Mouse (Mus musculus): ENCODE data around the gene Anks1.

The Anks1 gene

GRCm38 (mm10) chr17:28101902-28102319 is 192.8 kb downstream of the Anks1 start:
- DNase-seq: no peak

- no peak for DNase-seq
Measured at GRCm38 (mm10) chr17:28104416-28104815, 195.3 kb downstream of the Anks1 start.

- DNase-seq: no peak
Measured at GRCm38 (mm10) chr17:28106352-28106751, 197.2 kb downstream of the Anks1 start.

GRCm38 (mm10) chr17:28107275-28107674 is 198.2 kb downstream of the Anks1 start:
- DNase-seq: no peak

- DNase-seq: no peak
Measured at GRCm38 (mm10) chr17:28112266-28112665, 203.2 kb downstream of the Anks1 start.

Data from lung, postnatal 14 days (tissue).